Mouse (Mus musculus) intestine, embryonic 14.5 days (tissue): ENCODE data around the gene Pde10a. TPM values are rescaled to one million over a fixed set of nuclear protein-coding genes. Genes with fewer than 3 reads are reported as not detected.

Source experiments
- ATAC-seq: fragments of 200-750 bp; cut with Nextera tagmentation; replicated peaks from 2 replicates; pipeline ENCODE4 v1.8.0; 2017; ENCODE audit warnings: low read depth, moderate number of reproducible peaks, moderate TSS enrichment, moderate library complexity; ENCODE audit not compliant: low FRiP score, low TSS enrichment
- DNase-seq: peaks from one replicate; pipeline ENCODE4 v3.0.0-alpha.2; 2018; ENCODE audit warnings: low spot score
- H3K27ac ChIP-seq: fragments of 300-500 bp; sonication (generic); 2 replicates; pipeline ENCODE4 v1.5.1; 2014; ENCODE audit warnings: low read depth, mild to moderate bottlenecking, control low read depth
- H3K27me3 ChIP-seq: fragments of 300-500 bp; sonication (generic); replicated peaks from 2 replicates; pipeline ENCODE4 v1.6.1; 2014; ENCODE audit warnings: low read length, control low read depth; ENCODE audit not compliant: control insufficient read depth, insufficient read depth
- H3K36me3 ChIP-seq: fragments of 300-500 bp; sonication (generic); 2 replicates; pipeline ENCODE4 v1.6.1; 2014; ENCODE audit warnings: low read length, control low read depth; ENCODE audit not compliant: control insufficient read depth, insufficient read depth
- H3K4me1 ChIP-seq: fragments of 300-500 bp; sonication (generic); replicated peaks from 2 replicates; pipeline ENCODE4 v1.6.1; 2014; ENCODE audit warnings: low read length, control low read depth, mixed read lengths; ENCODE audit not compliant: control insufficient read depth, insufficient read depth
- H3K4me2 ChIP-seq: fragments of 300-500 bp; sonication (generic); 2 replicates; pipeline ENCODE4 v1.6.1; 2014; ENCODE audit warnings: low read length
- H3K4me3 ChIP-seq: fragments of 300-500 bp; sonication (generic); 2 replicates; pipeline ENCODE4 v1.5.1; 2014; ENCODE audit warnings: low read depth, low read length, control low read depth, mixed read lengths
- H3K9ac ChIP-seq: fragments of 300-500 bp; sonication (generic); 2 replicates; pipeline ENCODE4 v1.6.1; 2014; ENCODE audit warnings: mild to moderate bottlenecking, low read length
- H3K9me3 ChIP-seq: fragments of 300-500 bp; sonication (generic); 2 replicates; pipeline ENCODE4 v1.6.1; 2016; ENCODE audit warnings: low read length, control low read depth; ENCODE audit not compliant: control insufficient read depth
- WGBS: fragments of 180-500 bp; shearing (Covaris S2); extraction: QIAGEN DNeasy Blood & Tissue Kit; methylation state at CpG from one replicate; pipeline ENCODE4 v1.1.7; 2014; 5-methylcytosine and 5-hydroxymethylcytosine counted together
- polyA plus RNA-seq: library from polyadenylated mRNA; unstranded; fragments of >200 nt; fragmentation: Nextera tagmentation; extraction: Ambion mirVana; gene quantifications from 2 replicates; pipeline ENCODE4 v1.2.1, GENCODE M21; 2014

The Pde10a gene
- polyA plus RNA-seq, 1 experiment from 2014 or later, result 1.4 TPM

- no peak for DNase-seq
- Histone ChIP-seq H3K4me3 (no peak overlapping the region), H3K4me1 (no peaks in the 10 kb centered on the region), H3K9me3 (no peaks in the 10 kb centered on the region), H3K36me3 (no peaks in the 10 kb centered on the region), H3K4me2 (no peak overlapping the region), H3K27me3 (no peaks in the 10 kb centered on the region), H3K9ac (no peak overlapping the region), H3K27ac (no peak overlapping the region)
- no peak for ATAC-seq
Observed at GRCm38 (mm10) chr17:8915693-8916092, 390.5 kb downstream of the Pde10a start.

- WGBS, result 34% methylated on average over 4 of the region's 4 CpGs
- H3K4me1 ChIP-seq, result no peaks in the 10 kb centered on the region; the same call in 1 of the 2 replicates
Observed at GRCm38 (mm10) chr17:8923074-8923473, 397.9 kb downstream of the Pde10a start.

DNA sequence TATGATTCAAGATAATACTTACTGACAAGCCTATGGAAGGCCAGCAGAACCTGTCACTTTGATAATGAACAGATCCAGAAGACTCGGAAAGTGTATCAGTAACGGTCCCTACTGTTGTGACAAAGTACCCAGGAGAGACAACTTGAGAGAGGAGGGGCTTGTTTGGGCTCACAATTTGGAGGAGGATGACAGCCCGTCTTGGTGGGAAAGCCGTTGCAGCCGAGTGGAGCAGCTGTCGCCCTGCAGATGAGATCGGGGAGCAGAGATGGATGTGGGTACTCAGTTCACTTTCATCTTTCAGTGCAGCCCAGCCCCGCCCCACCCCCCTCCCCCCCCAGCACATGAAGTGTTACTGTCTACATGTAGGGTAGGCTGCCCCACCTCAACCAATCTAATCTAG lies 398.6 kb downstream of the Pde10a start:
- no peak overlapping the region for H3K27ac ChIP-seq
- H3K4me3 ChIP-seq, result no peak overlapping the region
- H3K36me3 ChIP-seq, result no peaks in the 10 kb centered on the region
- H3K27me3 ChIP-seq, result 0 out of 2 replicates have a peak, but pooled peaks cover 2% of the 10 kb centered on the region
- no peak for DNase-seq
- no peak overlapping the region for H3K4me2 ChIP-seq
- H3K4me1 ChIP-seq, result no peaks in the 10 kb centered on the region; the same call in 1 of the 2 replicates
- whole genome bisulfite sequencing, result 23% methylated on average over 8 of the region's 8 CpGs
- H3K9me3 ChIP-seq, result no peaks in the 10 kb centered on the region
- H3K9ac ChIP-seq, result no peak overlapping the region
- no peak for ATAC-seq

More at GRCm38 (mm10) chr17:8923074-8923473, 397.9 kb downstream of the Pde10a start:
- no peak overlapping the region for H3K4me3 ChIP-seq
- H3K9ac ChIP-seq, result no peak overlapping the region
- H3K4me2 ChIP-seq, result no peak overlapping the region
- H3K9me3 ChIP-seq, result no peaks in the 10 kb centered on the region
- H3K27me3 ChIP-seq, result 0 out of 2 replicates have a peak, but pooled peaks cover 2% of the 10 kb centered on the region
- H3K27ac ChIP-seq, result no peak overlapping the region
- H3K36me3 ChIP-seq, result no peaks in the 10 kb centered on the region
- no peak for ATAC-seq
- DNase-seq, result no peak

DNA sequence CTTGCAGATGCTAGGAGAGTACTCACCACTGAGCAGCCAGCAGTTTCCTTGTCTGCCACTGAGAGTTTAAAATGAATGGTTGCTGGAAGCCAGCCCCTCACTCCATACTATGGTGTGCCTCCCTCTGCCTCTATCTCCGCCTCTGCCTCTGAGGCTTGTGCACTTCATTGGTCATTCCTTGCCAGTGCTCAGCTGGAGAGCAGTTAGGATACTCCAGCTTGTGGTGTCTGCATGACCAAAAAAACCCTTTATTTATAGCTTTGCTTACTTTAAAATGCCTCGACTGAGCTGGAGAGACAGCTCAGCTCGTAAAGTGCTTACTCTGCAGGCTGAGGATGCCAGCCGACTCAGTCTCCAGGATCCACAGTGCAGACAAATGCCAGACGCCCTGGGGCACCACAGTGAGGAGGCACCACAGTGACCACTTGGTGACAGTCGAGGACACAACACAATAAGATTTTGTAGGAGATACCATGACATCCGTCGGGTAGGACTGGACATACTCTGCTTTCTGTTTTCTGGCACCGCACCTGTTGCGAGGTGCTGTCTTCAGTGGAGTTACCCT lies 400.7 kb downstream of the Pde10a start:
- no peak for ATAC-seq
- 0 out of 2 replicates have a peak, but pooled peaks cover 2% of the 10 kb centered on the region for H3K27me3 ChIP-seq
- 40% methylated on average over 10 of the region's 10 CpGs for WGBS

GRCm38 (mm10) chr17:8928560-8928959 lies 403.4 kb downstream of the Pde10a start:
- ATAC-seq (no peak), DNase-seq (no peak)
- 0 out of 2 replicates have a peak, but pooled peaks cover 2% of the 10 kb centered on the region for H3K27me3 ChIP-seq
- WGBS, result 39% methylated on average over 2 of the region's 2 CpGs
- no peak overlapping the region for H3K4me3 ChIP-seq
- no peak overlapping the region for H3K4me2 ChIP-seq
- H3K9me3 ChIP-seq, result no peaks in the 10 kb centered on the region
- no peak overlapping the region for H3K27ac ChIP-seq
- H3K36me3 ChIP-seq, result no peaks in the 10 kb centered on the region
- H3K4me1 ChIP-seq, result no peaks in the 10 kb centered on the region; the same call in 1 of the 2 replicates
- H3K9ac ChIP-seq, result no peak overlapping the region

More for the DNA sequence above, 400.7 kb downstream of the Pde10a start:
- no peak overlapping the region for H3K4me2 ChIP-seq
- H3K4me1 ChIP-seq, result no peaks in the 10 kb centered on the region; the same call in 1 of the 2 replicates
- no peaks in the 10 kb centered on the region for H3K9me3 ChIP-seq
- H3K4me3 ChIP-seq, result no peak overlapping the region
- no peak overlapping the region for H3K9ac ChIP-seq
- no peak for DNase-seq
- H3K27ac ChIP-seq, result no peak overlapping the region
- no peaks in the 10 kb centered on the region for H3K36me3 ChIP-seq

DNA sequence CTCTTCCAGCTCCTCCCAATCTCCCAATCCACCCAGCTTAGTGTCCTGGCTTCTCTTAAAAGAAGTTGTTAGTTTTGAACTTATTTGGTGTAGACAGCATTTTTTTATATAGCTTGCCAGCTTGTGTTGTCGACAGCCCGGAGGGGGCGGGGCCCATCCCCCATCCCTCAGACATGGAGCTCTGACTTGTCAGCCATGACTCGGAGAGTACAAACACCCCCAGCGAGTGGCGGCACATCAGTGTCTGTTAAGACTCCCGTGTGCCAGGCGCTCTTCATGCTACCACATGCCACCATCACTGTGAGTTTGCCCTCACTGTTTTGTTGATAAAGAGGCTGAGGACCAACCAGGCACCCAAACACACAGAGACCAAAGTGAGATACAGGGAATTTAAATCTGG lies 404.5 kb downstream of the Pde10a start:
- Histone ChIP-seq H3K36me3 (no peaks in the 10 kb centered on the region), H3K4me2 (no peak overlapping the region), H3K4me3 (no peak overlapping the region), H3K4me1 (no peaks in the 10 kb centered on the region; the same call in 1 of the 2 replicates), H3K9me3 (no peaks in the 10 kb centered on the region), H3K9ac (no peak overlapping the region), H3K27me3 (no peaks in the 10 kb centered on the region; the same call in 1 of the 2 replicates), H3K27ac (no peak overlapping the region)
- DNase-seq, result no peak
- no peak for ATAC-seq
- WGBS, result 63% methylated on average over 8 of the region's 8 CpGs

- WGBS, result 38% methylated on average over 12 of the region's 12 CpGs
- Histone ChIP-seq H3K4me1 (no peaks in the 10 kb centered on the region), H3K4me2 (no peak overlapping the region)
Observed at GRCm38 (mm10) chr17:8935604-8936003, 410.4 kb downstream of the Pde10a start.

GRCm38 (mm10) chr17:8936603-8937002 lies 411.4 kb downstream of the Pde10a start:
- Histone ChIP-seq H3K9ac (no peak overlapping the region), H3K4me1 (no peaks in the 10 kb centered on the region), H3K36me3 (no peaks in the 10 kb centered on the region), H3K9me3 (no peaks in the 10 kb centered on the region), H3K27me3 (no peaks in the 10 kb centered on the region; the same call in 1 of the 2 replicates), H3K4me2 (no peak overlapping the region), H3K4me3 (no peak overlapping the region), H3K27ac (no peak overlapping the region)
- ATAC-seq (no peak), DNase-seq (no peak)
- 4% methylated on average over 4 of the region's 4 CpGs for WGBS

More at GRCm38 (mm10) chr17:8935604-8936003, 410.4 kb downstream of the Pde10a start:
- ATAC-seq, result no peak
- DNase-seq, result no peak
- Histone ChIP-seq H3K27ac (no peak overlapping the region), H3K27me3 (no peaks in the 10 kb centered on the region; the same call in 1 of the 2 replicates), H3K9ac (no peak overlapping the region), H3K4me3 (no peak overlapping the region), H3K36me3 (no peaks in the 10 kb centered on the region), H3K9me3 (no peaks in the 10 kb centered on the region)

- DNase-seq (no peak), ATAC-seq (no peak)
- H3K36me3 ChIP-seq, result no peaks in the 10 kb centered on the region
- H3K9me3 ChIP-seq, result no peaks in the 10 kb centered on the region
- H3K4me2 ChIP-seq, result no peak overlapping the region
- WGBS, result 76% methylated on average over 5 of the region's 5 CpGs
- H3K27me3 ChIP-seq, result no peaks in the 10 kb centered on the region
- H3K27ac ChIP-seq, result no peak overlapping the region
- H3K4me3 ChIP-seq, result no peak overlapping the region
- no peaks in the 10 kb centered on the region for H3K4me1 ChIP-seq
- H3K9ac ChIP-seq, result no peak overlapping the region
Observed at GRCm38 (mm10) chr17:8951588-8951987, 426.4 kb downstream of the Pde10a start.
